Mouse (Mus musculus) layer of hippocampus, postnatal 10 days (tissue): ENCODE data around the gene Car5a. TPM values are rescaled to one million over a fixed set of nuclear protein-coding genes. Genes with fewer than 3 reads are reported as not detected.
A peak's percentile ranks its signal among the peaks of the same experiment; 100 is the strongest.

Source experiments
- DNase-seq, 2 experiments: peaks; one replicate each; pipeline ENCODE4 v3.0.0; 2021; ENCODE audit warnings: low spot score in 2 of 2
- microRNA-seq, 2 experiments: library from miRNA; unstranded; fragments of <30 nt; microRNA quantifications; one replicate each; pipeline ENCODE4 v1.2.0; 2021
- total RNA-seq, 2 experiments: library from RNA; stranded (reverse); gene quantifications; 2 replicates each; pipeline ENCODE4 v1.2.3; 2021

Gene Car5a
- total RNA-seq, 2 experiments from 2014 or later = not detected

DNA sequence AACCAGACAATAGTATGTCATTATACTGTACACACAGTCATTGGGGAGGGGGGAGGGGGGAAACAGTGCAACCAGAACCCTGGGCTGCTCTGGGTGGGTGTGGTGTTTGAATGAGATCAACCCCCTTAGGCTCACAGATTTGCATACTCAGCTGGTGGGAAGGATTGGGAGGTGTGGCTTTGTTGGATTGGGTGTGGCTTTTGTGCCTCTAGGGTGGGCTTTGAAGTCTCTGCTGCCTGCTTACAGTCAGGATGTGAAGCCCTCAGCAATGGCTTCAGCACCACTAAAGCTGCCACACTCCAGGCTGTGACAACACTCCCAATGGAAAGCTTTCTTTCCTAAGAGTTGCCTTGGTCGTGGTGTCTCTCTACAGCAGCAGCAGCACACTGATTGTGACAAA, 57.2 kb downstream of the Car5a start:
- no peak for DNase-seq

GRCm38 (mm10) chr8:121885433-121885832, 59.3 kb downstream of the Car5a start:
- no peak for DNase-seq

DNA sequence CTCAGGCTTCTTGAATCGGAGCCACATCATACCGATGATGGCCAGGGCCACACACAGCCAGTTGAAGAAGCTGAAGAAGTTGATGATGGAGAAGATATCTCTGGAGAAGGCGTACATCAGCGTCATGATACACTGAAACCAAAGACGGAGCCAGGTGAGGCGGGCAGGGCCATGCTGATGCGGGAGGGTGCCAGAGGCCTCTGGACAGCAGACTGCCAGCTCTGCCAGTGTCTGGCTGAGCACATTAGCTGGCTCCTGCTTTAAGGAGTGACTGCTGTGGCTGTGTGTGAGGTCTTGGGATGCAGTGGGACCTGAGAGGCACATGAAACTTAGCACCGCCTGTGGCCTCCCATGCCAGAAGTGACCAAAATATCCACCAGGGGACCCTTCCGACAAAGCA, 59.7 kb downstream of the Car5a start:
- no peak for DNase-seq

- peak in 1 of 2 experiments; percentile 47 for DNase-seq
Observed at GRCm38 (mm10) chr8:121884181-121884580, 60.5 kb downstream of the Car5a start.

DNA sequence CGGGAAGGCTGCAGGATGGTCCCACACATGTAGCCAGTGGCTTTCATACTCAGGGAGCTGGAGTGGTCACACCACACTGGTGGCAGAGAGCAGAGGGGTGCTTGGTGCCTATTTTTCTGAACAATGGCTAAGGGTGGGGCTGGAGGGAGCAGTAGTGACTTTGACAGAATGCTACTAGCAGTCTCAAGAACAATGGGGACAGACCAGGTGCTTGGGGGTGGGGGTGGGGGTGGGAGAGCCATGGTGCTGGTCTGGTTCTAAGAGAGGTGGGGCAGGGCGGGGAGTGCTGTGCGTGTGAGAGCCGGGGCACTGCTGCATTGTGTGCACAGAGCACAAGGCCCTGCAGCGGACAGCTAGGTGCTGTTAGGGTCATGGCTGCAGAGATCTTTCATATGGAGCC, 62.8 kb downstream of the Car5a start:
- DNase-seq = no peak

- no peak for DNase-seq
Observed at GRCm38 (mm10) chr8:121880818-121881217, 63.9 kb downstream of the Car5a start.

DNA sequence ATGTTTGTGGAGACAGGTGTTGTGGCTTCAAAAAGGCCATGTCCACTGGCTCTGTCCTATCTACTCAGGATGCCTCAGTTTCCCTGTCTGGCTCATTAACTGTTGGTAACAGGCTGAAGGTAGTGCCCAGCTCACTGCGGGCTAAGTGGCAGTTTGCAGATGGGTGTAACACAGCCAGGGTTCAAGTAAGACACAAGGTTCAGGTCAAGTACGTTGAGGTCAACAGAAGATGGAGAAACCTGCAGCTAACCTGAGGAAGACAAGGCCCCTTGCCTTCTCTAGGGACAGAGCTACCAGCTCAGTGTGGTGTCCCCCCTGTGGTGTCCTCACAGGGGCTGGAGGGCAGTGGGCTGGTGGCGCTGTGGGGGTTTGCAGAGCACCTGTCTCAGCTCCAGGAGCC, 65.0 kb downstream of the Car5a start:
- DNase-seq = no peak

DNA sequence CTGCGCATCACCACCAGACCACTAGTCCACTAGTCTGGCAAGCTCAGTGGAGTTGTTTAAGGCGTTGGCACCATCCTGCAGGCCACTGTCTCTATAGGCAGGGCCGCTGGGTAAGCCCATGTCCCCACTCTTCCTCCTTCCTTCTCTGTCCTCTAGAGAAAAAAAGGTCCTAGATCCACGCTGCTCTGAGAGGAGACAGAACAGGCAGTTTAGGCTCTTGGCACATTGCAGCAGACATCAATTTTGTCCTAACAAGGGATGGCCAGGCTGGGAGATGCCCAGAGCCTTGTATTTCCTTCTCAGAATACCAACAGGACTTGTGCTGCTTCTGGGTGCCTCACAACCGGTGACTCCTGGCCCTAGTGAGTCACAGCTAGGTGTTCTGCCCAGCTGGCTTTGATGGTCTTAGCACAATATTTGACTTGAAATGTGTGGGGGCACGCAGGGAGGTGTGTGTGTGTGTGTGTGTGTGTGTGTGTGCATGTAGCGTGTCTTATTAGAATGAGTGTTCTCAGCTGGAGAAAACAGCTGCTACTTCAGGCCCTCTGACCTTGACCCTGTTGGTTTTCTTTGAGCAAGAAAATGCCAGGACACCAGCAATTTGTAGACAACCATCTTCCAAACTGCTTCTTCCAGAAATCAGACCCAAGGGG, 66.8 kb downstream of the Car5a start:
- no peak for DNase-seq

- no peak for DNase-seq
Observed at GRCm38 (mm10) chr8:121877212-121877611, 67.5 kb downstream of the Car5a start.

- DNase-seq = no peak
Observed at GRCm38 (mm10) chr8:121875517-121875916, 69.2 kb downstream of the Car5a start.

GRCm38 (mm10) chr8:121875045-121875444, 69.7 kb downstream of the Car5a start:
- DNase-seq = no peak

GRCm38 (mm10) chr8:121874031-121874430, 70.7 kb downstream of the Car5a start:
- peak in 1 of 2 experiments; percentile 56 for DNase-seq

DNA sequence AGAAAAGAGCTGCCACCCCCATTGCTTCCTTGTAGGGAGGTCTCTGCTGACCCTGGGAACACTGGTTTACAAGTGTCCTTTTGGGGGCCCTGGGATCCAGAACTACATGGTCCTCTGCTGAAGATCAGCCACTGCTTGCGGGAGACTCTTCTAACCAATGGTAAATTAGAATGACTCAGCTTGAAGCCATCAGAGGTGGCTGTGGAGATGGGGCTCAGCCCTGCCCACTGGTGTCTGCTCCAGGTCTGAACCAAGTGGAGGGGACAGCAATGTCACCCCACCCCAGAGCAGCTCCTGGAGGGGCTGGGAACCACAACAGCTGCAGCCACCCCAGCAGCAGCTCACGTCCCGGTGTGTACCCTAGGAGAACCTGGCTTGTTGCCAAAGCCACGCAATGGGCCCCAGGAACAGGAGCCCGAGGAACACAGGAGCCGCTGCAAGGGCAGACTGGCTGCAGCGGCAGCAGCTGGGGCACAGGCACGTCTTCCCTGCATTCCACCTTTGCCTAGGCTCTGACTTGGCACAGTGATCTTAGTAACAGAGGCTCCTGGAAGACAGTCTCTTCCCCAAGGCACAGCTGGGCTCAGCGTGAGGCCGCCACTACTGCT, 72.8 kb downstream of the Car5a start:
- DNase-seq = no peak

GRCm38 (mm10) chr8:121870190-121870589, 74.5 kb downstream of the Car5a start:
- DNase-seq = no peak

- DNase-seq = no peak
Observed at GRCm38 (mm10) chr8:121868896-121869295, 75.8 kb downstream of the Car5a start.

DNA sequence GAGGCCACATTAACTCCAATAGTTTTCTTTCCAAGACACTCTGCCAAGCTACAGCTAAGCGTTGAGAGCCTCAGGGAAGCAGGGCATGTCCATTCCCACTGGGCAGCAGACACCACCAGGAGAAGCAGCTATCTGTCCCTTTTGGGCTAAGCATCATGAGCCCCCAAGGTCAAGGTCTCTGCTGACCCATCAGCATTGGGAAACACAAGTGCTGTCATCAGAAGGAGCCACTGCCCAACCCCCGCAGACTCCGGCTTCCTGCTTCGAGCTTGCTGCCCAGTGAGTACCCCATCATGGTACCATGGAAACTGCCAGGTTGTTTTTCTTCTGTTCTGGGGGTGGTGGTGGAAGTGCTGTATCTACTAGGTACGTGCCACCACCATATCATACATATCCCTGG, 76.5 kb downstream of the Car5a start:
- peak in 1 of 2 experiments; percentile 3 for DNase-seq

Small RNAs within 50 kb of the gene (microRNA-seq; reads per million reads assigned to microRNA genes)
- gene Mir7237 = 0 to 0.22 reads per million in 2 experiments

Other genes with a start within 250 kb of the Car5a start
- 100 to 1,000 TPM; 155 TPM for gene Jph3, start 215.3 kb downstream of the Car5a start, total RNA-seq
- gene Klhdc4, start 115.3 kb downstream of the Car5a start, total RNA-seq = 10 to 100 TPM; 28.8 to 32.1 TPM
- 100 to 1,000 TPM; 146 to 164 TPM for gene Slc7a5, start 37.2 kb downstream of the Car5a start, total RNA-seq
- 10 to 100 TPM; 24.7 to 32.2 TPM for gene Banp, start 4.8 kb upstream of the Car5a start, total RNA-seq